Mouse (Mus musculus): ENCODE results near the gene Dgke.

Gene Dgke

DNA sequence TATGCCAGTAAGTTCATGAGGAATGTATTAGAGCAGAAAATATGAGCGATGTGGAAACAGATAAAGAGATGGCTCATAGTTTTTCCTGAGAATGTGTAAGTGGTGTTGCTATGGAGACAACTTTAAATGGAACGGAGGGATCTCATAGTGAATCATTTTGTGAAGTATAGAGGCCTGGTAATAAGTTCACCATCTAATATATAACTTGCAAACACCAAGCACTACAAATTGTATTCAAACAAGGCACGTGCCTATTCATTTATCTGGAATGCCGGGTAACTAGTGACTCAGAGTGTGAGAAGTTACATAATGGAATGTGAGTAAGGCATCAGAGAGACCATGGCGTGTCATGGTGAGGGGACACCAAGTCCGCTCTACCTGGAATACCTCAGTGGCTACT, 28.2 kb downstream of the Dgke start:
- DNase-seq (ENCODE audit: low read depth, low spot score): no peak

DNA sequence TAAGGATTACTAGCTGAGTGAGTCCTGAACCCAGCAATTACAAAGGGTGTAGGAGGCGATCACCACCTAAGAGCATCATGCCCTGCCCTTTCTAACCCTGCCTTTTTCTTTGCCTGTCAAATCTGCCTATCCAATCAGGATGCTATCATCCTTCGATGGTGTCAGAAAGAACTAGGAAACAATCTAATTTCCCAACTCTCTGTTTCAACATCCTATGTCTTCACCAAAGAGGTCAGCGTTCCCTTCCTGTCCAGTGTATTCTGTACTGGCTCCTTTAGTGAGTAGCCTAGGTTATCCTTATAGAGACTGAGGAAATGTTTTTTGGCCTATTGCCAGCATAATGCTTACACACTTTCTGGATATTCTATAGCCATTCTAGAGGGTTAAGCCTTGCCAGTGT, 31.1 kb downstream of the Dgke start:
- DNase-seq (ENCODE audit: low read depth, low spot score): no peak

GRCm38 (mm10) chr11:89034592-89034991, 32.1 kb downstream of the Dgke start:
- no peak for DNase-seq (ENCODE audit: low read depth, low spot score)

DNA sequence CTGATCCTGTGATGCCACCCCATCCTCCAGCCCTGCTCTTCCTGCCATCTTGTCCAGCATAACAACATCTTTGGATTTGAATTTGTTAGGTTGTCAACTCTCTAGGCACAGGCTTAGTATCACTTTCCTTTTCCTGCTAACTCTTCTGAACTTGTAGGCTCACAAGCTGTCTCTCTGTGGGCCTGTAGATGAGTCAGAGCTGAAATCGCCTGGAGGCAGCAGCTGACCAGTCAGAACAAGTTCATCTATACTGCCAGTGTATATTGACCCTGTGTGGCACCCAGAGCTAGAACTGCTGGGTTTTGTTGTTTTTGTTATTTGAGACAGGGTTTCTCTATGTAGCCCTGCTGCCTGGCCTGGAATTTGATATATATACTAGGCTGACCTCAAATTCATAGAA, 35.5 kb downstream of the Dgke start:
- no peak for DNase-seq (ENCODE audit: low read depth, low spot score)

DNA sequence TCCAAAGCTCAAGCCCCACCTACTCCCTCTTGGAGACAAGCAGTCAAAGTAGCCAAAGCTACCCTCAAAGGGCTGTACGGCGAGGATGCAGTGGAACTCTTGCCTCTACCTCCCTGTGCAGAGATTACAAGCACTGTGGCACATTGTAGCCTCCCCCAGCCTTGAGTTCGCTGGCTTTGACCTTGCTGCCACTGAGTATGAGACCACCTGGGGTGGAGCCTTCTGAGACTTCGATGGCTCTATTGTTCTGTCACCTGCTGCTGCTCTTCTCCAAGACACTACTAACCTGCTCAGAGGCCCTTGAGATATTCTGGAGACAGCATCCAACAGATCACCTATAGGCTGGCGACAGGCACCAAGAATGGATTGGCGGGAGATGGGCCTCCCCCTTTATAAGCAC, 36.1 kb downstream of the Dgke start:
- DNase-seq (ENCODE audit: low read depth, low spot score): no peak

DNA sequence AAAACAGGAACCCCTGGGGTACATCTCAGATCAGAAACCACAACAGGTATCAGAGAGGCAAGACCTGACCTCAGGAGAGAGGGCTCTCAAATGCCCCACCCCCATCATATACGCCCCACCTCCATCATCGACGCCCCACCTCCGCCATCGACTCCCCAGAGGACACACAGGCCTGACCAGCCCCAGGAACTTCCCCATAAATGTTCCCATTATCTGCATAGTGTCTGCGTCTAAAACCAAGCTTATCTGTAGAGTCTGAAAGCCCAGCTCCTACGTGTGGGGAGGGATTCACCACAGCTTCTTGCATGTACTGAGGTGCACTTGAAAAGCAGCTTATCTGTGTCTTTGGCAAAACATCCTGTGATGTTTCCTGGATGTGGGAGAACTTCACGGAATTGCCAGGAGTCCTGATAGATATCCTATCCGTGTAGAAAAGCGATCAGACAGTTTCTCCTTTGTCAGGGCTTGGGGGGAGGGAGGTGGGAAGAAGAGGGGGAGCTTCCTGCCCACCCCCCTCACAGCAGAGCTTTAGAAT, 37.7 kb downstream of the Dgke start:
- DNase-seq (ENCODE audit: low read depth, low spot score): no peak

GRCm38 (mm10) chr11:89027955-89028361, 38.7 kb downstream of the Dgke start:
- DNase-seq (ENCODE audit: low read depth, low spot score): no peak

DNA sequence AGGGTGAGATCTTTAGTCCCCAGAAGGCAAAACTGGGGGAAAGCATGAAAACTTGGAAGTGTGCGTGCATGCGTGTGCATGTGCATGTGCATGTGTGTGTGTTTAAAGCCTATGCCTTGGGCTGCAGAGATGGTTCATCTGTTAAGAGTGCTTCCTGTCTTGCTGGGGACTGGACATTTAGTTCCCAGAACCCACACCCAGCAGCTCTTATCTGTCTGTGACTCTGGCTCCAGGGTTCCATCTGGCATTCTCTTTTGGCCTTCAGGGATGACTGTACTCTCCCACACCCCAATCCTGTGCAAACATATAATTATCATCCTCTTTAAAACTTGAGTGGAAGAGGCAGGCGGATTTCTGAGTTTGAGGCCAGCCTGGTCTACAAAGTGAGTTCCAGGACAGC, 40.5 kb downstream of the Dgke start:
- no peak for DNase-seq (ENCODE audit: low read depth, low spot score)

DNA sequence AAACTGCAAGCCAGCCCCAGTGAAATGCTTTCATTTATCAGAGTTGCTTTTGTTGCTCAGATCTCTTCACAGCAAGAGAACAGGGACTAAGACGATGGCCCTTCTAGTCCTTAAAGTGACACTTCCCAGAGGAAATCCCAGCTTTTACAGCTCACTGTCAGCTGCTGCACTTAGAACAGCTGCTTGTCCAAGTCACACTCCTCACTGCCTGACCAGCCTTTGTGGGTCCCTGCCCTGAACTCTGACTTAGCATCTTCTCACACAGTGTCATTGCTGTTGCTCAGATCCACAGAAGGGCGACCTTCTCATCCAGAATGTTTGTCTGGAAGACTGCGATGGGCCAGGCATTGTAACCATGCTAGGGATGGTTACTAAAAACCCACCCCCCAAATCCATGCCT, 41.0 kb downstream of the Dgke start:
- DNase-seq (ENCODE audit: low read depth, low spot score): no peak

DNA sequence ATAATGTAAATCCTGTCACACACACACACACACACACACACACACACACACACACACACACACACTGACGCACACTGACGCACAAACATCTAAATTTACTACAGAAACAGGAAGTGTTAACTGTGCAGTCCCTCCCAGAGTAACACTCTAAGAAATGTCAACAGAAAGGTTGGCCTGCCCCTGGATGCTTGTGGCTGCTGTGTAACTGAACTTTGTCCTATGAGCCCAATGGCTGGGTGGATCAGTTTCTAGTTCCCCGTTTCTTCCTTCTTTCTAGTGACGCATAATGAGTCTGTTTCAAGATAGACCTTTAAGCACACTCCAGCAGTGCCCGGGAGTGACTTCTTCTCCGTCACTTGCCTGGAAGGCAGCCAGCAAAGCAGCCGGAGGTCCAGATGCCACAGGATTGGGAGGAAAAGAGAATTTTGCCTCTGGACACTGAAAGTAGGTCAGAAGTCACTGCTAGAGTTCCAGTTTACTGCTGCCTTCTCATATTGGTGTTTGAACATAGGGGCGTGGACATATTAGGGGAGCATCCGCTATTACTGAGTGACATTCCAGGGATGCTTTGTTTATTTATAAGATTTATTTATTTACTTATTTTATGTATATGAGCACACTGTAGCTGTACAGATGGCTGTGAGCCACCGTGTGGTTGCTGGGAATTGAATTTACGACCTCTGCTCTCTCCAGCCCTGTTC, 42.3 kb downstream of the Dgke start:
- DNase-seq (ENCODE audit: low read depth, low spot score): no peak

DNA sequence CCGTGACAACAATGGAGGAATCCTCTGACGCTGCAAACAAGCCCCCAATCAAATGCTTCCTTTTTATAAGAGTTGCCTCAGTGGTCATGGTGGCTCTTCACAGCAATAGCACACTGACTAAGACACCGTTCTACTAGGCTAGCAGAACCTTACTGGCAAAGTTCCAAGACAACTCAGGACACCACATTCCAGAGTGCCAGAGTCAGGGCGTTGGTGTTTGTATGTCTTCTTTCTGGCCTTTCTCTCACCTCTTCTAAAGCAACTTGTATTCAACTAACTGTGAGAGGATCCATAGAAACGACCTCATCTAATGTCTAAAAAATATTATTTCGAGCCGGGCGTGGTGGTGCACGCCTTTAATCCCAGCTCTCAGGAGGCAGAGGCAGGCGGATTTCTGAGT, 43.2 kb downstream of the Dgke start:
- no peak for DNase-seq (ENCODE audit: low read depth, low spot score)

- DNase-seq (ENCODE audit: low read depth, low spot score): no peak
These were observed 44.4 kb downstream of the Dgke start for GRCm38 (mm10) chr11:89022120-89022731.

DNA sequence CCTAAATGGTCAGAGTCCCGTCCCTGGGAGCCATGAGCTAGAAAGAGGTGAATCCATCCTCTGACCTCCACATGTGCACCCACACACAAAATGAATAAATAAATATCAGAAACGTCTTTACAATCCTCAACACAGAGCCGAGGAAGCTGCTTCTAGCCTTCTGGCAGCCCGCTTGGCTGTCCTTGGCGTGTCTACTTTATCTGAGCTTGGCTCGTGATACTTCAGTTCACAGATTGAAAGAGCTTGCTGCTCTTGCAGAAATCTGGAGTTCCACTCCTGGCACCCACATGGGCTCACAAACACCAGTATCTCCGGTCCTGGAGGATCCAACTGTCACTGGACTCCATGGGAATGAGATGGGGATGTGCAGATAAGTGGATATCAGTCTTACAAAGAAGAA, 45.0 kb downstream of the Dgke start:
- no peak for DNase-seq (ENCODE audit: low read depth, low spot score)

- no peak for DNase-seq (ENCODE audit: low read depth, low spot score)
These were observed 45.9 kb downstream of the Dgke start for GRCm38 (mm10) chr11:89020681-89021305.

- no peak for DNase-seq (ENCODE audit: low read depth, low spot score)
These were observed 49.0 kb downstream of the Dgke start for GRCm38 (mm10) chr11:89017514-89018182.

DNA sequence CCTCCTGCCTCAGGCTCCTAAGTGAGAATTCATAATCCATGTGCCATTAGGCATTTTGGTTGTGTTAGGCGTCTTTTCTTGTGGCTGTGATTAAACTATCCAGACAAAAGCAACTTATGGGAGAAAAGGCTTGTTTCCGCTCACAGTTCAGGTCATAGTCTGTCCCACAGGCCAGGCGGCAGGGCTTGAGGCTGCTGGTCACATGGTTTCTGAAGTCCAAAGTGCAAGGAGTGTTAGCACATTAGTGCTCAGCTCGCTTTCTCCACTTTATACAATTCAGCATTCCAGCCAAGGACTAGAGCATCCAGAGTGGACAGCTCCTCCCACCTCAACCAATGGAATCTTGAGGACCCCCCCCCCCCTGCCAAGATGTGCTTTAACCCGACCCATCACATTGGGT, 54.4 kb downstream of the Dgke start:
- DNase-seq (ENCODE audit: low read depth, low spot score): no peak

DNA sequence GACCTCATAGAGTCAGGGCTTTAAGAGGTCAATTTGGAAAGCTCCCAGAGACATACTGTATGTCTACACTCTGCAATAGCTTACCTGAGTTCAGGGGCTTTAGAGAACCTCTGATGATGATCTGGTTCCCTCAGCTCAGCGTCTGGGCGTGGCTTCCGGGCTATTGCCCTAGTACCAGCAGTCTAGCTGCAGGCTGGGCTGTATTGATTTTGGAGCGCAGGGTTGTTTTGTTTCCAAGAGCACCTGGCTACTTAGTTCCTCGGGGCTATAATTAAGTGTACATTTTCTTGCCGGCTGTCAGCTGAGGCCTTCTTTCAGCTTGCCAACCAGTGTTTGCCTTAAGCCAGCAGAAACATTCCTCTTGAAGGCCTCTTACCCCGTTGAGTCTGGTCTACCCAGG, 57.2 kb downstream of the Dgke start:
- DNase-seq (ENCODE audit: low read depth, low spot score): no peak

GRCm38 (mm10) chr11:89009066-89009465, 57.6 kb downstream of the Dgke start:
- no peak for DNase-seq (ENCODE audit: low read depth, low spot score)

GRCm38 (mm10) chr11:89007582-89007981, 59.1 kb downstream of the Dgke start:
- no peak for DNase-seq (ENCODE audit: low read depth, low spot score)

- no peak for DNase-seq (ENCODE audit: low read depth, low spot score)
These were observed 60.2 kb downstream of the Dgke start for GRCm38 (mm10) chr11:89006404-89006803.

DNA sequence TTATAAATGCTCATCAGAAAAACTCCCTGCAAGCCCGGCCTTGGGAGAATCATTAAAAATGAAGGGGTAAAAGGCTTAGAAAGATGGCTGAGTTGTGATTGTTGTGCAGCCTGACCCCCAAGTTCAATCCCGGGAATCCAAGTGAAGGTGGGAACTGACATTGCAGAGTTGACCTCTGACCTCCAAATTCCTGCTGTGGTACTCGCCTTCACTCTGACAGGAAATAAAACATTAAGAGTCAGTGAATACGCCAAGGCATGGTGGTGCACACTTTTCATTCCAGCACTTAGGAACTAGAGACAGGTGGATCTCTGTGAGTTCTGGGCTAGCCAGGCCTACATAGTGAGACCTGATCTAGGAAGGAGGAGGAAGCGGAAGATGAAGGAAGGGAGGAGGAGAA, 61.2 kb downstream of the Dgke start:
- no peak for DNase-seq (ENCODE audit: low read depth, low spot score)

DNA sequence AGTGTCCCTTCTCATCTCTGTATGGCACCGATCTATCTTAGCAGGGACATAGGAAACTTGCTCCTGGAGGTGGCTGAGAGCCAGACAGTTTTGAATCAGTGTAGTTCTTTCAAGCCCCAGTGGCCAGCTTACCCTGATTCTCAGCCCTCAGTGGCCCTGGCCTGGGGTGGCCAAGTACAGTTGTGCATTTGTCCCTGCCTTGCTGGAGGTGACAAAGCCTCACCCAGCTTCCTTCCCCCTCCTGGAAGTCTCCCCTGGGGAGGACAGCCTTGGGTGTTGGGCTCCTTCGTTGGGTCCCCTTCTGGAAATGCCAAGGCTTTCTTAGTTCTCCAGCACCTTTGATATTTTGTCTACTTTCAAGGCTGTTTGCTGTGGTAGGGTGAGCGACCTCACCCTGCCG, 62.9 kb downstream of the Dgke start:
- no peak for DNase-seq (ENCODE audit: low read depth, low spot score)
